Mouse (Mus musculus): ENCODE results near the gene Mkrn3. TPM values are rescaled to one million over a fixed set of nuclear protein-coding genes. Genes with fewer than 3 reads are reported as not detected.
A peak's percentile ranks its signal among the peaks of the same experiment; 100 is the strongest.

Gene Mkrn3
- polyA plus RNA-seq, 1 experiment from 2014 or later: 9.7 TPM

GRCm38 (mm10) chr7:62376510-62377304 is 43.2 kb downstream of the Mkrn3 start, which contains the start of gene Magel2:
Magel2 (plus strand) TSS chr7:62377010.
- Histone ChIP-seq H3K9ac (peak within 1 kb of the TSS; percentile 64), H3K27me3 (no peaks in the 10 kb centered on the region), H3K4me2 (replicated peaks) (peak within 1 kb of the TSS; percentile 59), H3K27ac (no peak within 1 kb of the TSS), H3K36me3 (no peaks in the 10 kb centered on the region), H3K4me3 (peak within 1 kb of the TSS; percentile 51), H3K4me1 (no peaks in the 10 kb centered on the region), H3K9me3 (peaks cover 20% of the 10 kb centered on the region; the same call in 1 of the 2 replicates)
- 19% methylated on average over 31 of the region's 31 CpGs for WGBS
- peak; percentile 92 for ATAC-seq (ENCODE audit: insufficient number of reproducible peaks, insufficient read depth, low FRiP score, low TSS enrichment)

- H3K36me3 ChIP-seq: no peaks in the 10 kb centered on the region
- peaks cover 20% of the 10 kb centered on the region; the same call in 1 of the 2 replicates for H3K9me3 ChIP-seq
- H3K4me2 ChIP-seq (replicated peaks): peak overlapping the region; percentile 59; the same call in 1 of the 2 replicates
- no peak overlapping the region for H3K4me3 ChIP-seq
- WGBS: 30% methylated on average over 4 of the region's 4 CpGs
- no peak overlapping the region for H3K27ac ChIP-seq
- H3K9ac ChIP-seq: no peak overlapping the region
- no peaks in the 10 kb centered on the region for H3K4me1 ChIP-seq
- H3K27me3 ChIP-seq: no peaks in the 10 kb centered on the region
- ATAC-seq (ENCODE audit: insufficient number of reproducible peaks, insufficient read depth, low FRiP score, low TSS enrichment): no peak
Measured at GRCm38 (mm10) chr7:62375658-62376057, 44.3 kb downstream of the Mkrn3 start.

Other genes with a start within 250 kb of the Mkrn3 start
- gene Ndn, start 73.6 kb downstream of the Mkrn3 start, polyA plus RNA-seq (2016; fragmentation: Nextera tagmentation; extraction: Ambion mirVana): 120 and 139 TPM in 2 replicates
- 6.9 and 7.4 TPM in 2 replicates for gene Magel2, start 43.1 kb downstream of the Mkrn3 start, polyA plus RNA-seq (2016; fragmentation: Nextera tagmentation; extraction: Ambion mirVana)
- 44.0 and 44.7 TPM in 2 replicates for gene Peg12, start 44.4 kb upstream of the Mkrn3 start, polyA plus RNA-seq (2016; fragmentation: Nextera tagmentation; extraction: Ambion mirVana)

Measured in embryonic facial prominence, embryonic 12.5 days (tissue).